Mouse (Mus musculus) cerebellum, postnatal 36 days (tissue): ENCODE data around the gene Tbxas1.

ENCODE experiments used
- DNase-seq, 2 experiments: peaks; one replicate each; pipeline ENCODE4 v3.0.0; 2021 to 2022; ENCODE audit warnings: mixed read lengths in 2 of 2

The Tbxas1 gene

GRCm38 (mm10) chr6:39005267-39005944, 130.2 kb downstream of the Tbxas1 start:
- no peak for DNase-seq

GRCm38 (mm10) chr6:39005945-39006572, 130.9 kb downstream of the Tbxas1 start:
- DNase-seq, result no peak

- DNase-seq, result no peak
These were observed 132.0 kb downstream of the Tbxas1 start for GRCm38 (mm10) chr6:39007223-39007622.

GRCm38 (mm10) chr6:39008116-39008515, 132.9 kb downstream of the Tbxas1 start:
- DNase-seq, result no peak

GRCm38 (mm10) chr6:39013034-39013832, 138.0 kb downstream of the Tbxas1 start:
- no peak for DNase-seq

- DNase-seq, result no peak
These were observed 142.7 kb downstream of the Tbxas1 start for GRCm38 (mm10) chr6:39017942-39018341.

- DNase-seq, result no peak
These were observed 143.6 kb downstream of the Tbxas1 start for GRCm38 (mm10) chr6:39018805-39019204.

- no peak for DNase-seq
These were observed 144.0 kb downstream of the Tbxas1 start for GRCm38 (mm10) chr6:39019219-39019618.

- DNase-seq, result no peak
These were observed 146.7 kb downstream of the Tbxas1 start for GRCm38 (mm10) chr6:39021909-39022308.

- no peak for DNase-seq
These were observed 147.4 kb downstream of the Tbxas1 start for GRCm38 (mm10) chr6:39022461-39023181.

GRCm38 (mm10) chr6:39024631-39025030, 149.4 kb downstream of the Tbxas1 start:
- DNase-seq, result no peak

GRCm38 (mm10) chr6:39025038-39025437, 149.8 kb downstream of the Tbxas1 start:
- DNase-seq, result no peak

GRCm38 (mm10) chr6:39030714-39031113, 155.5 kb downstream of the Tbxas1 start:
- no peak for DNase-seq

- DNase-seq, result no peak
These were observed 158.5 kb downstream of the Tbxas1 start for GRCm38 (mm10) chr6:39033676-39034075.

- DNase-seq, result no peak
These were observed 159.8 kb downstream of the Tbxas1 start for GRCm38 (mm10) chr6:39035039-39035438.

- DNase-seq, result no peak
These were observed 161.0 kb downstream of the Tbxas1 start for GRCm38 (mm10) chr6:39036204-39036603.

- DNase-seq, result no peak
These were observed 165.2 kb downstream of the Tbxas1 start for GRCm38 (mm10) chr6:39040451-39040850.

- peak; percentile 51 to 57 for DNase-seq
These were observed 173.9 kb downstream of the Tbxas1 start for GRCm38 (mm10) chr6:39049141-39049540.

- DNase-seq, result no peak
These were observed 175.6 kb downstream of the Tbxas1 start for GRCm38 (mm10) chr6:39050836-39051235.

GRCm38 (mm10) chr6:39051799-39052556, 176.8 kb downstream of the Tbxas1 start:
- DNase-seq, result peak in 1 of 2 experiments; percentile 20

- peak; percentile 85 to 87 for DNase-seq
These were observed 177.4 kb downstream of the Tbxas1 start for GRCm38 (mm10) chr6:39052636-39053035.

- no peak for DNase-seq
These were observed 179.1 kb downstream of the Tbxas1 start for GRCm38 (mm10) chr6:39054206-39054864.
